Mouse (Mus musculus): ENCODE data around the gene Calr. TPM values are rescaled to one million over a fixed set of nuclear protein-coding genes. Genes with fewer than 3 reads are reported as not detected.
"Not testable (repeated sequence)": the region's sequence is repeated elsewhere in the genome, so short reads cannot be mapped to it uniquely, and the experiment has no call there.

Calr gene
- polyA plus RNA-seq, 1 experiment from 2014 or later = 743 TPM

DNA sequence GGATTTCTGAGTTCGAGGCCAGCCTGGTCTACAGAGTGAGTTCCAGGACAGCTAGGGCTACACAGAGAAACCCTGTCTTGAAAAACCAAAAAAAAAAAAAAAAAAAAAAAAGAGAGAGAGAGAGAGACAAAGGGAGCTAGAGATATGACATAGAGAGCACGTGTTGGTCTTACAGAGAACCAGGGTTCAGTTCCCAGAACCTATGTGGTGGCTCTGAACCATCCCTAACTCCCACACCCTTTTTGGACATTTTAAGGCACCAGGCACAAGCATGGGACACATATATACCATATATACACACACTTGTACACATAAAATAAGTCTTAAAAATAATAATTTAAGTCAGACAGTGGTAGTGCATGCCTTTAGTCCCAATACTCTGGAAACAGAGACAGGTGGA, 20.2 kb downstream of the Calr start:
- H3K36me3 ChIP-seq (ENCODE audit: control insufficient read depth, insufficient read depth, low read length); ATAC-seq; H3K4me3 ChIP-seq (ENCODE audit: low read length); H3K4me2 ChIP-seq (ENCODE audit: low read length); H3K4me1 ChIP-seq (ENCODE audit: control insufficient read depth, insufficient read depth, low read depth, low read length); H3K27ac ChIP-seq (ENCODE audit: low read depth, low read length); H3K9me3 ChIP-seq (ENCODE audit: control insufficient read depth, low read length); H3K9ac ChIP-seq (ENCODE audit: low read depth, low read length); H3K27me3 ChIP-seq (replicated peaks; ENCODE audit: control insufficient read depth, insufficient read depth, low read length): not testable (repeated sequence)
- 96% methylated on average over 2 of the region's 2 CpGs for WGBS

DNA sequence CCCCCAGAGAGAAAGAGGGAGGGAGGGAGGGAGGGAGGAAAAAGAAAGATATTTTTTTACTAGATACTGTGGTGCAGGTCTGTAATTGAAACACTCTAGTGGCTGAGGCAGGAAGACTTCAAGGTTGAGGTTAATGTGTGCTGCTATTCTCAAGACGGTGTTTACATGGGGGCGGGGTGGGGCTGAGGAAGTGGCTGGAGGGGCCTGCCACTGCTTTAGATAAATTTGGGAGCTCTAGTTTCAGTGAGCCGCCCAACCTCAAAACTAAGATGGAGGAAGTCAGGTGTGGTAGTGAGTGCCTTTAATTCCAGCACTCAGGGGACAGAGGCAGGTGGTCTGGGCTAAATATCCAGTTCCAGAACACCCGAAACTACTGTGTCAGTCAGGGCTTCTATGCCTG, 21.1 kb downstream of the Calr start:
- 86% methylated on average over 4 of the region's 4 CpGs for WGBS
- Histone ChIP-seq H3K9me3 (ENCODE audit: control insufficient read depth, low read length) (no peaks in the 10 kb centered on the region), H3K36me3 (ENCODE audit: control insufficient read depth, insufficient read depth, low read length) (no peaks in the 10 kb centered on the region)

DNA sequence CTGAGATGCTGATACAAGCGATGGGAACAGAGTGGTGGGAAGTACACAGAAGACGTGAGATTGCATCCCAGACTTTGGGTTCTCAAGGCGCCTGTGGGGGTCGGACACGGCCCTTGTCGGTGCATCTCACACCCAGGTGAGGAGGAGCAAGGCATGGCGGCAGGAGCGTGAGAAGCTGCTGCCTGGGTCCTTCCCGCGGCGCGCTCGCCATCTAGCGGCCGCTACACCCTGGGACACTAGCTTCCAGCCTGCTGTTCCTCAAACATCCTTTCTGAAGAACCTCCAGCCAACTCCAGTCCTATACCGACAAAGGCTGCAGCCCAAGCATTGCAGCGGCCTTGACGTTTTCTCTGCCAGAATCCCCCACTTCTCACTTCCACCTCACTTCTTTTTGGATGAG, 23.1 kb downstream of the Calr start:
- H3K36me3 ChIP-seq (ENCODE audit: control insufficient read depth, insufficient read depth, low read length) = no peaks in the 10 kb centered on the region
- peak overlapping the region; percentile 64 for H3K9ac ChIP-seq (ENCODE audit: low read depth, low read length)
- no peaks in the 10 kb centered on the region for H3K9me3 ChIP-seq (ENCODE audit: control insufficient read depth, low read length)
- 2% methylated on average over 18 of the region's 18 CpGs for WGBS
- peak overlapping the region; percentile 65 for H3K4me2 ChIP-seq (ENCODE audit: low read length)
- no peak overlapping the region for H3K27ac ChIP-seq (ENCODE audit: low read depth, low read length)
- ATAC-seq = peak; percentile 92
- H3K4me3 ChIP-seq (ENCODE audit: low read length) = peak overlapping the region; percentile 34
- peaks cover 4% of the 10 kb centered on the region for H3K4me1 ChIP-seq (ENCODE audit: control insufficient read depth, insufficient read depth, low read depth, low read length)
- no peaks in the 10 kb centered on the region for H3K27me3 ChIP-seq (replicated peaks; ENCODE audit: control insufficient read depth, insufficient read depth, low read length)

More for the DNA sequence above, 21.1 kb downstream of the Calr start:
- ATAC-seq = no peak
- Histone ChIP-seq H3K27ac (ENCODE audit: low read depth, low read length) (no peak overlapping the region), H3K4me2 (ENCODE audit: low read length) (no peak overlapping the region), H3K4me3 (ENCODE audit: low read length) (no peak overlapping the region), H3K27me3 (replicated peaks; ENCODE audit: control insufficient read depth, insufficient read depth, low read length) (no peaks in the 10 kb centered on the region), H3K4me1 (ENCODE audit: control insufficient read depth, insufficient read depth, low read depth, low read length) (peaks cover 4% of the 10 kb centered on the region), H3K9ac (ENCODE audit: low read depth, low read length) (no peak overlapping the region)

DNA sequence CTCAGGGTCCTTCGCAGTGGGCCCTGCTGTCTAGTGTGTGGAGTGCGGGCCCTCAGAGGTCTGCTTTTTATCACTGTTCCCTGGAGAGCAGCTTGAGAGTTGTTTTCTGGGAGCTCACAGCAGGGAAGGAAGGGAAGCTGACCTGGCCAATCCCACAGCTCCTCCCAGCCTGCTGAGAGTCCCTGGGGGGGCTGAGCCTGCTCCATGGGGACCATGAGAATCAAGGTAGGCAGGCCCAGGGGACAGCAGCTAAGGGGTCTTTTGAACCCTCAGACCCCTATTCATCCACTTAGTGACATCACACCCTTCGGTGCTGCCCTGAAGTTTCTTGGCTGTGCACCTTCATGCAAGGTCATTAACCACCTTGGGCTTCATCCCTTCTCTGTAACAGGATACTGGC, 24.0 kb downstream of the Calr start, which contains the start of gene Dand5:
Dand5 (minus strand) TSS at position 101 of the 400 bp plus-strand sequence.
- Histone ChIP-seq H3K27ac (ENCODE audit: low read depth, low read length) (no peak within 1 kb of the TSS), H3K27me3 (replicated peaks; ENCODE audit: control insufficient read depth, insufficient read depth, low read length) (no peaks in the 10 kb centered on the region), H3K36me3 (ENCODE audit: control insufficient read depth, insufficient read depth, low read length) (no peaks in the 10 kb centered on the region), H3K9me3 (ENCODE audit: control insufficient read depth, low read length) (no peaks in the 10 kb centered on the region), H3K4me1 (ENCODE audit: control insufficient read depth, insufficient read depth, low read depth, low read length) (peaks cover 4% of the 10 kb centered on the region), H3K4me3 (ENCODE audit: low read length) (peak within 1 kb of the TSS; percentile 34), H3K9ac (ENCODE audit: low read depth, low read length) (peak within 1 kb of the TSS; percentile 64), H3K4me2 (ENCODE audit: low read length) (peak within 1 kb of the TSS; percentile 65)
- no peak for ATAC-seq
- WGBS = 24% methylated on average over 3 of the region's 3 CpGs

DNA sequence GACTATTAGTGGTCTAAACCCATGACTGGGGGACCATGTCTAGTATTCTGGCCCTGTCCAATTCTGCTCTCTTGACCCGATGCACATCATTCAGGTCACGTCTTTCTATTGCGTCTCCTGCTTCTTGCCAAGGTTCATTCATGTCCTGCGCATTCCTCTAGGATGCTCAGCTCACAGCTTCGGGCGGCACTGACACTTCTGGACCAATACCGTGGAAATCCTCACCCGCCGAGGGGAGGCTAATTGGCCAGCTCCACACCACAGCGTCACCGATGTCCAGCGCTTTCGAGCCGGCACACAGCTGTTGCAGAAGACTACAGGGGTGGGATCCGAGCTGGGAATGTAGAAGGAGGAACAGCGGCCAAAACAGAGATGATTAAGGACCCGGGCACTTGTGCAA, 30.6 kb downstream of the Calr start:
- H3K4me3 ChIP-seq (ENCODE audit: low read length) = no peak overlapping the region
- H3K27me3 ChIP-seq (replicated peaks; ENCODE audit: control insufficient read depth, insufficient read depth, low read length) = peaks cover 2% of the 10 kb centered on the region; the same call in 1 of the 2 replicates
- H3K9ac ChIP-seq (ENCODE audit: low read depth, low read length) = no peak overlapping the region
- H3K4me2 ChIP-seq (ENCODE audit: low read length) = no peak overlapping the region
- no peaks in the 10 kb centered on the region for H3K36me3 ChIP-seq (ENCODE audit: control insufficient read depth, insufficient read depth, low read length)
- no peak overlapping the region for H3K27ac ChIP-seq (ENCODE audit: low read depth, low read length)
- no peaks in the 10 kb centered on the region for H3K9me3 ChIP-seq (ENCODE audit: control insufficient read depth, low read length)
- H3K4me1 ChIP-seq (ENCODE audit: control insufficient read depth, insufficient read depth, low read depth, low read length) = peaks cover 14% of the 10 kb centered on the region
- ATAC-seq = no peak
- WGBS = 81% methylated on average over 17 of the region's 17 CpGs

DNA sequence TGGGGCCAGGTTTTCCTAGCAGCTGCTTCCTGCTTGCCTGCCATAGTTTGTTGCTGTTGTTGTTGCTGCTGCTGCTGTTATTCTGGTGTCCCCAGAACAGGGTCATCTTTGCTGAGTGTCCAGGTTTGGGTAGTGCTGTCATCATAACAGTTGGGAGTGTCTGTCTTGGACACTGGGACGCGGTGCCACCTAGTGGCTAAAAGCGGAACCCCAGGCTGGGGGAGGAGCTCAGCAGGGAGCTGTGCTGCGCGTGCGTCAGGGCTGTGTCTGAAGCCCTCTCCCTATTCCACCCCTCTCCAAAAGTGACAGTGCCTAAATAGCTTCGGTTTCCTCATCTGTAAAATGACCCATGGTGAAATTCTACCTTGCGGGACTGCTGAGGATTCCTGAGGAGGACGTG, 31.2 kb downstream of the Calr start:
- H3K9ac ChIP-seq (ENCODE audit: low read depth, low read length) = peak overlapping the region; percentile 45; the same call in 1 of the 2 replicates
- H3K4me1 ChIP-seq (ENCODE audit: control insufficient read depth, insufficient read depth, low read depth, low read length) = peaks cover 16% of the 10 kb centered on the region
- H3K27ac ChIP-seq (ENCODE audit: low read depth, low read length) = peak overlapping the region; percentile 69
- no peaks in the 10 kb centered on the region for H3K36me3 ChIP-seq (ENCODE audit: control insufficient read depth, insufficient read depth, low read length)
- WGBS = 11% methylated on average over 9 of the region's 9 CpGs
- H3K27me3 ChIP-seq (replicated peaks; ENCODE audit: control insufficient read depth, insufficient read depth, low read length) = peaks cover 2% of the 10 kb centered on the region; the same call in 1 of the 2 replicates
- no peaks in the 10 kb centered on the region for H3K9me3 ChIP-seq (ENCODE audit: control insufficient read depth, low read length)
- H3K4me2 ChIP-seq (ENCODE audit: low read length) = no peak overlapping the region; the same call in 1 of the 2 replicates
- H3K4me3 ChIP-seq (ENCODE audit: low read length) = no peak overlapping the region
- peak; percentile 44 for ATAC-seq

DNA sequence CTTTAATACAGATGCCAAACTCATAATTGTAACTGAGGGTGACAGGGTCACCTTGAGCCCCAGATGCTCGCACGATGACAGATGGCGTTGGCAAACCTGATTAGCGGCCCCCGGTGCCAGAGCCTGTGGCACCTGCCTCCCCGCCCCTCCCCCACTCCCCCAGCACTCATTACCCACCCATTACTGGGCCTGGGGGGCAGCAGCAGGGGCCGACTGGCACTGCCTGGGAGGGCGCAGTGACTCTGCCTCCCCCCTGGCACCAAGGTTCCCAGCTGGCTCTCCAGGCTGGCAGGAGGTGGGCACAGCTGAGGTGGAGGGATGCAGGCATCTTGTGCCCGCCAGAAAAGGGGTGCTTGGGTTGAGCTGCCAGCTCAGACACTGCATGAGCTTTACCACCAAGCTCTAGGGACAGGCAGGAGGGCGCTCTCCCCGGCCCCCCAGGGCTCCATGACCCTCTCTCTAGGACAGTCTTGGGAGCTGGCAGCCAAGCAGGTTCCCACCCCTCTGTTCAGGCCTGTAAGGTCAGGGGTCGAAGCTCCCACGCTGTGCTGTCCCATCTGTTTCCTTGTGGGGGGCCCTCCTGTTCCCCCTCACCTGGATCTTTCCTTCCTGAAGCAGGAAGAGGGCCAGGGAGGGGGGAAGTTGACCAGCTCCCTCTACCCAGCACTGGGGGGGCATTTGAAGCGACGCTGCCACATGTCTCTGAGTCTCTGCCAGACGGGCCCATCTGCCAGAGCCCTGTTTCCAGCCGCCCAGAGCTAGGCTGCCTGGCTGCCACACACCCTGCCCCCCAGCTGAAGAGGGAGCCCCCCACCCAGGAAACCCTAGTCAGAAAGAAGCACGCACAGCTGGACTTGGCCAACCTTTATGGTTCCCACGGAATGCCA, 31.9 kb downstream of the Calr start:
- no peak overlapping the region for H3K4me3 ChIP-seq (ENCODE audit: low read length)
- peaks cover 16% of the 10 kb centered on the region for H3K4me1 ChIP-seq (ENCODE audit: control insufficient read depth, insufficient read depth, low read depth, low read length)
- H3K9me3 ChIP-seq (ENCODE audit: control insufficient read depth, low read length) = no peaks in the 10 kb centered on the region
- H3K27me3 ChIP-seq (replicated peaks; ENCODE audit: control insufficient read depth, insufficient read depth, low read length) = peaks cover 2% of the 10 kb centered on the region; the same call in 1 of the 2 replicates
- H3K27ac ChIP-seq (ENCODE audit: low read depth, low read length) = peak overlapping the region; percentile 69
- ATAC-seq = peak; percentile 34
- H3K9ac ChIP-seq (ENCODE audit: low read depth, low read length) = peak overlapping the region; percentile 45
- 21% methylated on average over 19 of the region's 19 CpGs for WGBS
- peak overlapping the region; percentile 10; the same call in 1 of the 2 replicates for H3K4me2 ChIP-seq (ENCODE audit: low read length)
- no peaks in the 10 kb centered on the region for H3K36me3 ChIP-seq (ENCODE audit: control insufficient read depth, insufficient read depth, low read length)

DNA sequence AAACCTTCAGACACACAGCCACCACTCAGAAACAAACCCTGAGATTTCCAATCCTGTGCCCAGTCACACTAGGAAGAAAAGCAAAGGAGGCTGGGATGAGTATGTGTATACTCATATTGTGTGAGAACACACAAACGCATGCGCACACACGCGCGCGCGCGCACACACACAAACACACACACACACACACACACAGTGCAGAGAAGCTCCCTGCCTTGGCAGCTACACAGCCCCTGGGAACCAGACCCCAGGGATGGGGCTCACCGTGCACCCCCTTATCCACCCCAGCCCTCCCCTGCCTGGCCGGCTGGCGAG, 32.5 kb downstream of the Calr start:
- Histone ChIP-seq H3K27me3 (replicated peaks; ENCODE audit: control insufficient read depth, insufficient read depth, low read length) (peaks cover 2% of the 10 kb centered on the region; the same call in 1 of the 2 replicates), H3K4me1 (ENCODE audit: control insufficient read depth, insufficient read depth, low read depth, low read length) (peaks cover 16% of the 10 kb centered on the region)

DNA sequence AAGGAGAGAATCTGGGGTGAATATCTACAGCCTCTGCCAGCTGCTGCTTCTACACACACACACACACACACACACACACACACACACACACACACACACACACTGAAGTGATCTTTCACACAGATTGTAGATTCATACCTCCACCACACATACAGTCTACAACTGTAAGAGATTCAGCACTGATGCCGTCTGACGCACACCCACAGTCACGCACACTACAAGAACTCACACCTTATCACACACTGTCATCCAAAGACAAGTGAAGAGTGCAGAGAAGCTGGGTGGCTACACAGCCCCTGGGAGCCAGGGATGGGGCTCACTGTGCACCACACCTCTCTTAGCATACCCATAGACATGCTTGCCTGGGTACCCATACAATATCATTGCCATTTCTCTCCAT, 32.9 kb downstream of the Calr start:
- no peak for ATAC-seq

More for the DNA sequence above, 32.5 kb downstream of the Calr start:
- Histone ChIP-seq H3K27ac (ENCODE audit: low read depth, low read length) (peak overlapping the region; percentile 14), H3K9me3 (ENCODE audit: control insufficient read depth, low read length) (no peaks in the 10 kb centered on the region), H3K36me3 (ENCODE audit: control insufficient read depth, insufficient read depth, low read length) (no peaks in the 10 kb centered on the region), H3K9ac (ENCODE audit: low read depth, low read length) (no peak overlapping the region), H3K4me3 (ENCODE audit: low read length) (no peak overlapping the region), H3K4me2 (ENCODE audit: low read length) (no peak overlapping the region)
- whole genome bisulfite sequencing = 64% methylated on average over 11 of the region's 11 CpGs
- ATAC-seq = peak; percentile 15

More for the DNA sequence above, 32.9 kb downstream of the Calr start:
- peaks cover 2% of the 10 kb centered on the region; the same call in 1 of the 2 replicates for H3K27me3 ChIP-seq (replicated peaks; ENCODE audit: control insufficient read depth, insufficient read depth, low read length)
- peak overlapping the region; percentile 14 for H3K27ac ChIP-seq (ENCODE audit: low read depth, low read length)
- H3K9ac ChIP-seq (ENCODE audit: low read depth, low read length) = 0 out of 2 replicates have a peak overlapping the region, but pooled peaks have one; percentile 8
- 82% methylated on average over 3 of the region's 3 CpGs for WGBS
- H3K36me3 ChIP-seq (ENCODE audit: control insufficient read depth, insufficient read depth, low read length) = no peaks in the 10 kb centered on the region
- H3K4me3 ChIP-seq (ENCODE audit: low read length) = no peak overlapping the region
- H3K9me3 ChIP-seq (ENCODE audit: control insufficient read depth, low read length) = no peaks in the 10 kb centered on the region
- no peak overlapping the region for H3K4me2 ChIP-seq (ENCODE audit: low read length)
- H3K4me1 ChIP-seq (ENCODE audit: control insufficient read depth, insufficient read depth, low read depth, low read length) = peaks cover 16% of the 10 kb centered on the region

Measured in hindbrain, embryonic 16.5 days (tissue).